Mouse (Mus musculus) retina, adult 2 months (tissue): ENCODE results near the gene Ptprk.

Source experiments
- DNase-seq: peaks from one replicate; pipeline ENCODE4 v3.0.0-alpha.2; 2012; ENCODE audit warnings: low read depth, low spot score

Ptprk gene

DNA sequence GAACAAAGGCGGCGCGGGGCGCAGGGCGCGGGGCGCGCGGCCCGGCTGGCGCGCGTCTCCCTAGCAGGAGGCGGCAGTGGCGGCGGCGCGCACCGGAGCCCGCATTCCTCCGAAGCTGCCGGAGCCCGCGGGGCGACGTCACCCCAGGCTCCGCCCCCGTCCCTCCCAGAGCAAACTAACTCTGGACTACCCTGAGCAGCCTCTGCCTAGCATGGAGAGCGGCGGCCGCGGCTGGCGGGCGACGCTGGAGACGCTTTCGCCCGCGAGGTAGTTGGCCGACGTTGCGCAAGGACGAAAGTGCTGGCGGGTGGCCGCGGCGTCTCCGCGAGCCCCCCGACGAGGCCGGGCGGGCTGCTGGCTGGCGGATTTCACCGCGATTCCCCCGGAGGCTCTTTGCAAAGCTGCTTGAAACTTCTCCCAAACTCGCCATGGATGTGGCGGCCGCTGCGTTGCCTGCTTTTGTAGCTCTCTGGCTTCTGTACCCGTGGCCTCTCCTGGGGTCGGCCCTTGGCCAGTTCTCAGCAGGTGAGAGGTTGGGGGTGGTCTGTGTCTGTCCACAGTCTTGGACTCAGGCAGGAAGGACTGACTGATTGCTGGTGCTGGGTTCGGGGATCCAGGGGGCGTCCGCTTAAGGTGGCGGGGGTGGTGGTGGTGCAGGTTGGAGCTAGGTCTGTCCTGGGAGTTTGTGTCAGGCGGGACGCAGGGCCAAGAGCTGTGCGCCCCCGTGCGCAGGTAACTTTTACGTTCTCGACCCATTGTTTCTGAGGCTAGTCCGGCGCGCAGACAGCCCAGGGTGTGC, at the start of gene Ptprk:
Gene Ptprk (plus strand): TSS at position 168 of the 799 bp plus-strand sequence.
- DNase-seq, result no peak

DNA sequence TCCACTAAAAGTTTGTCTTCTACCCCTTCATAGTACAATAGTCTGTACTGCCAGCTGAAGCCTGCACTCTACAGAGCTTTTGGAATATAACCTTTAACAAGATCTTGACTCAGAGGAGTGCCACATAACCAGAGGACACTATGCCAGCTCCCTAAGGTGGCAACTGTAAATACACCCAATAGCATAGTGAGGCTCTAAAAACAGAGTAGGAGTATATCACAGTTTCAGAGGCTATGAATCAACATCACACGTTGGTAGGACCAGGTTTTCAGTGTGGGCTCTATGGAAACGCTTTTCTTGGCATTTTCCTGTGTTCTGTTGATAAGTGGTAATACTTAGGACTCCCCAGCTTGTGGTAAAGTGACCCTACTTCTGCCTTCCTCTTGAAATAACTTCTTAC, 46.8 kb upstream of the Ptprk start:
- DNase-seq, result no peak

DNA sequence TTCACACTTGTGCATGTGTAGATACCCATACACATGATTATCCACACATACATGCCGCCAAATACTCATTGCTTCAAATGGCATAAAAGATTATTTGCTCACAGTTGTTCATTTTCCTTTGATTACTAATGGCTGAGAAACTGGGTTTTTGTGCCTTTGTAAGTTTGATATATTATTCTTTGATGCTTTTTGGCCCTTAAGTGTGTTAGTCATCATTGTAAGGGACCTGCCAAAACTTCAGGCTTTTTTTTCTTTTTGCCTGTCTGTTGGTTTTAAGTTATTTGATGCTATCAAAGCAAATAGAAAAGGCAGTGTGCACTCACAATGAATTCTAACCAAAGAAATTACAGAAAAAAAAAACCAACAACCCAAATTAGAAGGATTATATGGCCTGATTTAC, 38.2 kb upstream of the Ptprk start:
- no peak for DNase-seq

DNA sequence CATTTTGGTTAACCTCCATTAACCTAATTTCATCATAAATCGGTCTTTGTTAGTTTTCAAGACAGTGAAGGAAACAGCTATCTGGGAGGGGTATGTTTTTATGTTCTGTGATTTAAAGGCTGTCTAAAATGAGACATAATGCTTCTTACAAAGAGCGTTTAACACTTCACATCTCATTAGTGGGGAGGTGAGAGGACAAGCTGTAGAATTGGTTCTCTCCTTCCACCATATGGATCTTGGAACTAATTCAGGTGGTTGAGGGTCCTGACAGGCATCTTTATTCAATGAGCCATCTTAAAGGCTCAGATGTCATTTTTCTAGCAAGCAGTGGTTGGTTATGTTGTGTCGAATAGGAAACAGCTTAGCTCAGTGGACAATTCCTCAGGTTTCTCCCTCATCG, 19.9 kb upstream of the Ptprk start:
- no peak for DNase-seq

DNA sequence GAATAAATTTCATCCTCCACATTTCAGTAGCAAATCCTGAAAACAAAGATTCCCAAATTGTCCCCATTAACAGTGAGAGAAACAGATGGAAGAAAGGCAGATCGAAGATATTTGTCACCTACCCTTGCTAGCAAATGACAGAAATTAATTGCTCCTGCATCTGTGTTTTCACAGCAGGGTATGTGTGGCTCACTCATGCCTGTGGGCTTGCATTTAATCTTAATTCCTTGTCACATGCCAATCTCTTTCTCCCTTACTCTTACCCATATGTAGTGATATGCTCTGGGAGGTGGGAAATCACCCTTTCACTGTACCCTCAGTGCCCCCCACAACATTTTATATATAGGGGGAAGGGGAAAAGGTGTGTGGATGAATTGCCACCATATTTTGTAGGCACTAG, 15.4 kb upstream of the Ptprk start:
- no peak for DNase-seq

DNA sequence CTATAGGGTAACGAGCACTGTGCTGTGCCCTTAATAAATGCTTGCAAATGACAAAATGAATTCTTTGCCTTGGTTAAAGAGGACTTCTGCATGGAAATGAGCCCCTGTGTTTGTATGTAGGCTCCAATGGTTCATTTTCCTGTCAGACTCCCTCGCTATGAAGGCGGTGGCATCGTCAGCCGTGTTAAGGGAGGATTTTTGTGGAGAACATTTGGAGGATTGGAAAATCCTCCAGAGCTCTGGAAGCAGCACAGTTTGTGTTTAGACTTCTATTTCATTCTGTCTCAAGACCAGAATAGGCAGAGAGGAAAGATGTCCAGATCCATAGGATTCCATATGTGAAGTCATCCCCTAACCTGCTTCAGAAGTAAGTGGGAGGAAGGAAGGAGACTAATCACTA, 6.6 kb upstream of the Ptprk start:
- no peak for DNase-seq

DNA sequence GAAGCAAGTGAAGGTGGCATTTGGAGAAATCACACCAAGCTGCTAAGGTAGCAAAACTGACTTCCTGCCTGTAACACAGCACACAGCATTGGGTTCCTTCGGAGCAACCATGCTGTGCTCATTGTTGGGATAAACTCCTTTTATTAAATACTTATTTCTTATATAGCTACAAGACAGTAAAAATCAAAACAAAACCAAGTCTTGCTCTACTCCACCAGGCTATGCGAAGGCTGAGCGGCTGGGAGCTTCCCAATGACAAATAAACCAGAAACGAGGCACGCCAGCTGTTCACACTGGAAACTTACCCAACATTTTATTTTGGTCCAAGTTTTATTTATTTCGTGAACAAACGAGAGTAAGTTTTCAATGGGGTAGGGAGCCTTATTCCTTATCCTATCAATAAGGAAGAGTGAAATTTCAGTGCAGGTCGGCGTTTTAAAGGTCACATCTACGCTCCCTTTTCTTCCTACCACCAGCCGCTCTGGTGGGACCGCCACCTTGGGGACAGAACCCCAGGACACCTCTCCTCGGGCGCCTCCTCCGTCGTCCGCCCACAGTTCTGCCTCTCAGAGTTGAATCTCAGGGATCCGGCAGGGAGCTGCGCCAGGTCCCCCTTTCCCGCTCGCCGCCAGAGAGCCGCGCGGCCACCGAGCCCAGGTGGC, 498 bp upstream of the Ptprk start:
- no peak for DNase-seq

DNA sequence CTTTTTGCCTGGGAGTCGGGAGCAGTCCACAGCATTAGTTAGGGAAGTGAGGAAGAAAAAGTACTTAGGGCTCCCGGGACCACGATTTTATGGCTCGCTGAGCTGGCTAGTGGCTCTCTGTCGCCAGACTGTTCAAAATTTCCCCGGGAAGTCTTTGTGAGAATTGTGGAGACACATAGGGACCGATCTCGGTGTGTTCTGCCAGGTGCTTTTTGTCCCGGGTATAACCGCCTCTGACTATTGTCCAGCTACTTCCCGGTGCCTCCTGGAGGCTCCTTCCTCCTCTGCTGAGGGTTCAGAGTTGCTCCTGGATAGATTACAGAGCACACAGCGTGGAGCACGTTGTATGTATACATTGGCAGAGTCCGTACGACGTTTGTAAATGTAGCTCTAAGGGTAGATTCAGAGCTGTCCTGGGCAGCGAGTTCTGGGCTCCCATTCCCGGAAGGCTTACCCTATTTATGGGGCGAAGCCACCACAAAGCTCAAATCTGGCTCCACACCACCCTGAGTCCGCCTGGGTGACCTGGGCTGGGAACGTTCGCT, 943 bp downstream of the Ptprk start:
- DNase-seq, result no peak

DNA sequence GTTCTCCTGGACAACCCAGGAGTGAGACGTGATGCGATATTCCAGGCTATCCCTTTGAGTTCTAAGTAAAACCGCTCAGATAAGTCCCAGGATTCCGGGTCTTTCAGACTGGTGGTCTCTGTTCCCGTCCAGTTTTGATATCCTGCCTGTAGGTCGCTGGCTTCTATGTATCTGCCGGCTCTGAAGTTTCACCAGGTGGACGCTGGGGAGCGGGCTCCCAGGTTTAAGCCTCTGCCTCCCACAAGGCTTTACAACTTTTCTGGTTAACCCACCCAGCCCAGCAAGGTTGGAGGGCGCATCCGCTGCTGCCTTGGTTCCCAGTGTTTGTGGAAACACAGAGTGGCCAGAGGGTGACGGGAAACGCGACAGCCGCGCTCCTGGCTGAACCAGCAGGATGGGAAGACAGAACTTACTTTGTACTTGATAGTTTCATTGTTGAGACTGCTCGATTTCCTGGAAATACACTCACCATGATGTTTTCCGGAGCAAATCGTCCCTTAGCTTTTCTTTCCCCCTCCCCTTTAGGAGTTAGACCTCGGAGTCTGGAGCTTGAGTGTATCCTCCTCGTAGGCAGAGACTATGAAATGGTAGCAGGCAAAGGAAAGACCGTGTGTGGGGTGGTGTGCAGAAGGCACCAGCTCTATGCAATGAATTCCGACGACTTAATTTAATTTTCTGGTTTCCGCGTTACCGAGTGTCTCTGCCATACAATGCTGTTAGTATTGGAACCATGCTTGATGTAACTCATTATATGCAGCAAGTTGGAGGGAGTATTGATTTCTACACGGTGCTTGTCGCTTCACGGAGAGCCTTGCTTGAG, 1.6 kb downstream of the Ptprk start:
- no peak for DNase-seq

DNA sequence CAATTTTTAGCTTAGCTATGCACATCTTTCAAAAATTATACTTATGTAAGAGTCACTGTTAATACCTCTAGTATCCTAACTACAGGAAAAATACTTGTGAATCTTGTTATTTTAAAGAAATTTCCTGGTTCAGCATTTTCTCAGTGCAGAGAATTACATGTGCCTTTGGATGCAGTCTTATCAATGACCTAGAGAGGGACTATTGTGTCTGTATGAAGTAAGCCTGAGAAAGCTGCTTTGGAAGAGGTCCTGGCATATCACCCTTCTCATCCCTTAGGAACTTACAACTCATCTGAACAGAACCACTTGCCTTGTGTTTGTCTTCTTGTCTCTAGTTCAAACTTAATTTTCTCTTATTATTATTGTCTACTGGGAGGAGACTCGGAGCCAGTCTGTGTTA, 3.6 kb downstream of the Ptprk start:
- DNase-seq, result no peak

DNA sequence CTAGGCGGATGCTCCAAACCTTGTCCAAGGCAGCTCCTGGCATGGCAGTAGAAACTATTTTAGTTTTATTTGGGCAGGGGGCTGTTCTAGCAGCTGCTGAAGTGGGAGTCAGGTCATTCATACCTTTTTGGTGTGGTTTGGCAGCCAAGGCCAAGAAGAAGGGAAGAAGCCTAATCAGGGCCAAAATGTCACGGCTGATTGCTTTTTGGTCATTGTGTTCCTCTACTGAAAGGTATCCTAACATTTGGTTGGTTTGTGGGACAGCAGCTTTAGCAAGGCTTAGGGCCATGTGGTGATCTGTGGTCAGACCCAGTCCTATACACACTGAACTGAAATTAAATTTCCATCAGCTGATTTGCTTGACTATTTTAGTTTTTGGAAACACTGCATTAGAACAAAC, 6.6 kb downstream of the Ptprk start:
- no peak for DNase-seq

DNA sequence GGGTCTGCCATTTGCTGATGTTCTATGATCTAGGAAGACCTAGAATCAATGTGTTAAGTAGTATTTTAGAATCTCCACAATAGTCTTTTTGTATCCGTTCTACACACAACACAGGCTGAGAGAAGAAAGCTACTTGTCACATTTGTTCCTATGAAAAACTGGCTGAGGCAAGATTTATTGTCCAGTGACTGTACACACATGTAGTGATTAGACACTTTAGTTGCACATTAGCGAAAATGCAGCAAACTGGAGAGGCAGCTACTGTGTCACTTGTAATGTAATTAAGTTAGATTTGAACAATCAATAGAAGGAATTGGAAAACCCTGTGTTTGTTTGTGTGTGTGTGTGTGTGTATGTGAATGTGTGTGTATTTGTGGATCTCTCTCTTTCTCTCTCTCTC, 8.6 kb downstream of the Ptprk start:
- DNase-seq, result no peak

DNA sequence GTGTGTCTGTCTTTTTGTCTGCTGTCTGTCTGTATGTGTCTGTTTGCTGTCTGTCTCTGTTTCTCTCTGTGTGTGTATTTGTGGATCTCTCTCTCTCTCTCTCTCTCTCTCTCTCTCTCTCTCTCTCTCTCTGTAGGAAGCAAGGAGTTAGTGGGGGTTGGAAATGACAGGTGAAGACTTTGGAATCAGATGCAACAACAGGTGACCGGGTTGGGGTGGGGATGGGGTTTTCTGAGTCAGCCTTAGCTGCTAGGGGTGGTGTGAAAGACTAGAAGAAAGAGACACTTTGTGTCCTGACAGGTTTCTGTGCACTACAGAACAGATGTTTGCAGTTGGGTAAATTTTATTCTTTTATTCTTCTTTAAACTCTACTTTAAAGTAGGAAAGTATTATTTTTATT, 9.0 kb downstream of the Ptprk start:
- no peak for DNase-seq

DNA sequence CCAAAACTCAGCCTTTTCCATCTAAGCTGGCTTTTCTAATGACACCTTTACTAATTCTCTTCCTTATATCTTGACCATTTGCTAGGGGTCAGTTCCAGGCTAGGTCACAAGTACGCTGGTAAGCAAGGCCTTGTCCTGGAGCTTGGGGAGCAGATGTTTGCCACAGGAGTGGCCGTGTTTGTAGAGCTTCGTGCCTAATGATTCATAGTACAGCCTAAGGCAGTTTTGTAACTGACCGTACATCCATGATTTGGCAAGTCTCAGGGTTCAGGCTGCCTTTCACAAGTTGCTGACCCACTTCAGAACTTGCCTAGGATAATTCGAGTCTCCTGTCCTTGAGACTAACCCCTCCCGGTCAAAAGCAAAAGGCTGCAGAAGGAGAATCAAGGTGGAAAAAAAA, 12.7 kb downstream of the Ptprk start:
- DNase-seq, result no peak

DNA sequence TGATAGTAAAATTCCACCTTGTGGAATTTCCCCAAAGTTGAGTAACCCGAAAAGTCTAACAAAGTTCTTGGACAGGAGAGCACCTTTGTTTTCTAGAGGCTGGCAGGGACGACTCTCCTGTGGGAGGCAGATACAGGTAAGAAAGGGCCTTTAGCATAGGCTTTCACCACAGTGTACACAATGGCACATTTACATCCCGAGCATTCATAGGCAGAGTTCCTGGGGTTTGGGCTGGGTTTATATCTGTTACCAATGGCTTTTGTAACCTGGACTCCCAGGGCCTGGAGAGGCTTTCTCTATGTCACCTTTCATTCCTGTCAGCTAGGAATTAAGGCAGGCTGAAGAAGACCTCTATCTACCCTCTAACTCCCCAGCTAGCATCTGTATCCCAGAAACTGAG, 13.1 kb downstream of the Ptprk start:
- DNase-seq, result no peak

DNA sequence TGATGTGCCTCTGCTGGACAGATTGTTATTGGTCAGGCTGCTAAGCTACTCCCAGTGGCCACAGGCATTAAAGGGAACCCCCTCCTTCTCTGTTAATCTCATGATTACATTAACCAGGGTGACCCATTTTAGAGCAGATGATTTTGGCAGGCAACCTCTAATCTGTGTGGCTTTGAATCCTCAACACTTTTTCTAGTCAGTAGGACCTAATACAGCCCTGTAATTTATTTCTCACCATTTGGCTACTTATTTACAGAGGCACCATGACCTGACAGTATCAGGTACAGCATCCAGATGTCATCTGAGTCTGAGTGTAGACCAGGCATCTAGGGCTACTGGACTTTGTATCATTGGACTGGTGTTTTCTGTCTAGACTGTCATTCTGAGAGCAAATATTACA, 21.4 kb downstream of the Ptprk start:
- no peak for DNase-seq

DNA sequence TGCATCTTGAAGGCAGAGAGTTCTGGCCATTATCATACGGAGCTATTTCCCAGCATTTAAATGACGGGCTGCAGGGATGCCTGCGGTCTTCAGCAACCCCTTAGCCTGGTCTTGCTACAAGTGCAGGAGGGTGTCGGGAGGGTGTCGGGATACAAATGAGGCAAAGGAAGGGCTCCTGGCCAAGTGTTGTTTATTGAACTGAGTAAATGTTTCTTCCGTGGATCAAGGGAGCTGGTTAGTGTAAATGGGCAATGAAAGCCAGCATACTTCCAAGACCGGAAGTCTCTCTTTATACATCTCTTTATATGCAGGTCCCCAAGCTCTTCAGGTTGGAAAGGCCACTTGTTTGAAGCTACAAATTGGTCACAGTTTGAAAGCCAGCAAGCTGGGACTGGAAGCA, 23.0 kb downstream of the Ptprk start:
- DNase-seq, result no peak

DNA sequence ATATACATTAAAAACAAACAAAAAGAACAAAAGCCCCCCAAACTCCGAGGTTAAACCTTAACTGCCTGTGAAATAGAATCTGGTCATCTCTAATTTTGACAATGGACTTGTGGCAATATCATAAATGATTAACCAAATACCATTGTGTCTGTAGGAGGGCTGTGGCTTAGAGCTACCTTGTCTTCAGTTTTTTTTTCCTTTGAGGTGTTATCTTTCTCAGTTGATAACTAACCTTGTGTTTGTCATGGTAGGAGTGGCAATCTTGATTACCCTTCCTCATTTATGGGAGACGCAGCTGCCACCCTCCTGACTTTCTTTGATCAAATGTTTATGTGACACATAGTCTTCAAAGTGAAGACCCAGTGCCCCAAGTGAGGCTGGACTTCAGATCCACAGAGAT, 24.3 kb downstream of the Ptprk start:
- no peak for DNase-seq

DNA sequence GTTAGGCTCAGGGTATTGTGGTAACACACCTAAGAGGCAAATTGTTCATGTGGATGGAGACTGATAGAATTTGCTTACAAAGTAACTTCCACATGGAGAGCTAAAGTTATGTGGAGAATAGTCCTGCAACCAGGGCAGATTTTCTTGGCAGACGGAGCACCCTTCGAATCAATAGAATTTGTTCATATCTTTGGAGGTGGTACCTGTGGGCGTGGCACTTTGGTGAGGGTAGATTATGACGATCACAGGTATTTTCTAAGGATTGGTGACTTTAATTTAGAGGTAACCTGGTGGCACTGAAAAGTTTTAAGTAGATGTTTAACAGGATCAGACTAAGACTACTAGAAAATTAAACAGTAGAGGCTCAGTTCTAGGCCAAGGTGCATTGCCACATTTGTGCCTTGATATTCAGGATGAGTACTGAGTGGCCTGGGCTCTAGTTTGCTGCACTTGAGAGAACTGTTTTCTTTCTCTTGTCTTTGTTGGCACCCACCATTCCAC, 28.8 kb downstream of the Ptprk start:
- DNase-seq, result no peak

DNA sequence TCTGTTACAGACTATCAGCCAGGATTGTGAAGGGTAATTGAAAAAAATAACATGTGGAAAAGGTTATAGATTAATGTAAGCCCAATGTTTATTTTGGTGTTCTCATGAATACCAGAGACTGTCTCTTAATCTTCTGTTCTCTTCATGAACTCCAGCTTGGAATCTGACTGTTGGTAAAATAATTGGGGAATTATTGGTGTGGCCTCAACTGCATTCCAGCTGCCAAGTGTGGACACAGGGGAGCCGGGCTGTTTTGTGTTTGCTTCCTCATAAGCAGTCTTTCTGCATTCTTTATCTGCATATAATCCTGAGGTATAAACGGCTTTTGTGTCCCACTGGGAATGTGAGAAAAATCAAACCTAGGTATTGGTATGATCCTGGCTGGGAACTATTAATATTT, 29.3 kb downstream of the Ptprk start:
- DNase-seq, result no peak

DNA sequence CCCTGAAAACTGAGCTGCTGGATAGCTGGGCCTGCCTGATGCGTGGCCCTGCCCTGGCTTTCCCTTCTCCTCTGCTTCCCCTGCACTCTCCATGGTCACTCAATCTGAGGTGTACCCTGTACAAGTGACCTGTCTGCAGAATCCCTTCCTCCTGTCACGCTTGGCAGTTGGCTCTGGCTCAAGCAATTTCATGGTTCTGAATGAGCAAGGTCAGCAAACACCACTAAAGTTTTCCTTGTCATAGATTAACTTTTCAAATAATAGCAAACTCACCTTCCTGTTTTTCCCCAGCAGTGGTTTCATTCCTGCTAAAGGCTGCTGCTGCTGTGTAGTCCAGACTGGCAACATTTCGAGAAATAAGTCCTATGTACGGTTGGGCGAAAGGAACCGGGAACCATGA, 30.6 kb downstream of the Ptprk start:
- DNase-seq, result no peak
